Mouse (Mus musculus) telencephalon, adult 2 months (tissue): ENCODE results near the gene Tex36.
A peak's percentile ranks its signal among the peaks of the same experiment; 100 is the strongest.

Source experiments
- DNase-seq: peaks from one replicate; pipeline ENCODE4 v3.0.0-alpha.2; 2011; ENCODE audit warnings: low read depth, low spot score

The Tex36 gene

DNA sequence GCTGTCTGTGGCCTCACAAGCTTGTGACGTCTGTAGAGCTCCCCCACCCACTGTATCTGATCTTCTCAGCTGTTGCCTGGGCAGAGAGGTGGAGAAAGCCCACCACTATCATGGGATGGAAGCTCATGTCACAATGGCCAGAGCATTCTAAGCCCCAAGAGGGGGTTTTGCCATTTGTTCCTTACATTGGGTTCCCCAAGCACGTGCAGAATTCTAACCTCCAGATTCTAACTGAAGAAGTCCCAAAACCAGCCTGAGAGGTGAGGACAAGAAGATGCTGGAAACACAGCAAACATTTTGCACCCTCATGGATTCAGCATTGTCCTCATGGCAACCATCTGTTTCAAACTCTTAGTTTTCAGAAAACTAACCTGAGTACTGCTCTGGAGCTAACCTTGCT, at the start of gene Tex36:
Gene Tex36, minus strand, starts transcription at position 101 of the 400 bp plus-strand sequence.
- no peak for DNase-seq

- DNase-seq, result no peak
Observed at GRCm38 (mm10) chr7:133645716-133646115, 43.8 kb upstream of the Tex36 start.

DNA sequence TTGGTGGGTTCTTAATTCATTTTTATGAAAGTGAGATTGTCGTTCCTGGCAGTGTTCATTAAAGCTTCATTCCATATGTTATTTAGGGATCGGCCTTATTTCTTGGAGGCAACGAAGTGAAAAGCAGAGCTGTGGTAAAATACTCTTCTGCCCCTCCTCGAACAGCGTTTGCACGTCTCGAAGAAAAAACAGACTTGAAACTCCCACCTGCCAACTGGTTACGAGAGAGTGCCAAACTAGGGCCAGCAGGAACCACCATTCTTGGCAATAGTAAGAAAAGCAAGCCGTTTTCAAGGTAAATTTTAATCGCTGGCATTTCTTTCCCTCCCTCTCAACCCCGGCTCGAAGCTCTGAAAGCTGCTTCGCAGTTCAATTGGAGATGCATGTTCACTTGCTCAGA, 36.9 kb upstream of the Tex36 start:
- DNase-seq, result peak; percentile 86

- DNase-seq, result no peak
Observed at GRCm38 (mm10) chr7:133638306-133638705, 36.3 kb upstream of the Tex36 start.

DNA sequence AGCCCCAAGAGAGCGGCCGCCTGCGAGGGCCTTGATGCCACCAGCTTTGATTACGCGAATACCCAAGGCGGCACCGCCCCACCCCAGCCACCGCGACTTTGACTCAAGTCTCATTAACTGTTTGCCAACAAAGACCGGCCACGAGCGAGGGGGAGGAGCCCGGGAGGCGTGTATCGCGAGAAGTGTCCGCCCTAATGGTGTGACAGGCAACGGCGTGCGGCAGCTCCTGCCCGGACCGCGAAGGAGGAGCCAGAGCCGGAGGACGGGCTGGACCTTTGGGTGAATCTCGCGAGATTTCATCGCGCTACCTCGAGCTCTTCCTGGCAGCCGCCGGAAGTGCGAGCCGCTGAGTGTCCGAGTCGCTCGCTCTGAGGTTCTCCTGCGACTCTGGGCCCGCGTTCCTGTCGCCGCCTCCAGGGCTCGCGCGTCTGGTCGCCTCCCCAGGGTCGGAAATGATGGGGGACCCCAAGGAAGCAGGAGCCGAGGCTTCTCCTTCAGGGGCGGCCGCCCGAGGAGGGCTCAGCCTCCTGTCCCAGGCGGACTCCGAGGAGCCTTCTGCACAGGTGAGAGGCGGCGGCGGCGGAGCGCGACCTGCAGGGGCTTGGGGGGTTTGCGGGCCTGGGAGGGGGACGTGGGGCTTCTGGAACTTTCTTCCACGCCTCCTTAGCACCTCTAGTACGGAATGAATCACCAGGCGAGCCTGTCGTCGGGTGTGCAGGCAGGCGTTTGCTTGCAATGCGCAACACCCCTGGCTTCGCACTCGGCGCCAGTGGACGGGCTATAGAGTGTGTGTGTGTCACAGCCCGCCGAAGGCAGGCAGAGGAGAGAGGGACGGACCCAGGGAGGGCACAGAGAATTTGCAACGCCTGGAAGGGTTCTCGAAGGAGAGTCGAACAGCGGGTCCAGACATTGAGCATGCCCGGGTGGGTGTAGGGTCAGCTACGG, 35.7 kb upstream of the Tex36 start, which contains the start of gene Edrf1:
Gene Edrf1, plus strand, starts transcription at position 183 of the 945 bp plus-strand sequence.
- peak; percentile 97 for DNase-seq

DNA sequence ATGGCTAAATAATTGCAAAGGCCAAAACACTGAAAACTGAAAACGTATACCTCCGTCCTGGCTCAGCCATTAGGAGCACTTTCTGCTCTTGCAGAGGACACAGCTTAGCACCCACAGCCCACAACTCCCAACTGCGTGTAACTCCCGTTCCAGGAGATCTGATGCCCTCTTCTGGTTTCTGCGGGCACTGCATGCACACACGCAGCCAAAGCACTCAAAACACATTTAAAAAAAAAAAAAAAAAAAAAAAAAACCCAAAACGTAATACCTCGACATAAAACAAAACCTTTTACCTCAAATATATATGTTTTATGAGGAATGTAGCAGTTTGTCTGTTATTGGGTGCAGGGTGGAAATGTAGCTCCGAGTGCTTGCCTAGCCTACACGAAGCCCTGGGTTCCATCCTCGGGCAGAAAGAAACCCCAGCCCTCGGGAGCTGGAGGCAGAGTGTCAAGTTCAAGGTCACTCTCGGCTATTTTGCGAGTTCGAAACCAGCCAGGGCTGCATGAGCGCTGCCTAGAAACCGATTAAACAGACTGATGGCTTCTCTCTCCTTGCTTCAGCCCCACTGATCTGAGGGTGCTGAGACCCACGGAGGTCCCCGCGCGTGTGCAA, 34.9 kb upstream of the Tex36 start:
- peak; percentile 80 for DNase-seq

- no peak for DNase-seq
Observed at GRCm38 (mm10) chr7:133634932-133635650, 33.1 kb upstream of the Tex36 start.

GRCm38 (mm10) chr7:133632476-133632875, 30.5 kb upstream of the Tex36 start:
- no peak for DNase-seq

DNA sequence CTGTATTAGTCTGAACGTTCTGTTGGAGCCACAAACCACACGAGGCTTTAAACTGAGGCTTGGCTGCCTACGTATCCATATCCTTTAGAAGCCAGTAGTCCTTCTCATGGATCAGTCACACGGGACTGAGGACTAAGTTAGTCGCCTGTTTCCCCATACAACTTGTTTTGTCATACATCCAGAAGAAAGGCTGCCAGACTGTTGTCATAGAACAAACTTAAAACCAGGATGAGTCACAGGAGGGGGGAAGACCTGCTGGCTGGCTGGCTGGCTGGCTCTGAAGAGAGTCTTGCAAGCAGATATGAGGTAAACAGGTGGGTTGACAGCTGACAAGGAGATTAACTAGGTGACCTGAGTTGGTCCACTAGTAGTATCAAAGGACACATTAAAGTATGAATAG, 28.9 kb upstream of the Tex36 start:
- DNase-seq, result no peak

DNA sequence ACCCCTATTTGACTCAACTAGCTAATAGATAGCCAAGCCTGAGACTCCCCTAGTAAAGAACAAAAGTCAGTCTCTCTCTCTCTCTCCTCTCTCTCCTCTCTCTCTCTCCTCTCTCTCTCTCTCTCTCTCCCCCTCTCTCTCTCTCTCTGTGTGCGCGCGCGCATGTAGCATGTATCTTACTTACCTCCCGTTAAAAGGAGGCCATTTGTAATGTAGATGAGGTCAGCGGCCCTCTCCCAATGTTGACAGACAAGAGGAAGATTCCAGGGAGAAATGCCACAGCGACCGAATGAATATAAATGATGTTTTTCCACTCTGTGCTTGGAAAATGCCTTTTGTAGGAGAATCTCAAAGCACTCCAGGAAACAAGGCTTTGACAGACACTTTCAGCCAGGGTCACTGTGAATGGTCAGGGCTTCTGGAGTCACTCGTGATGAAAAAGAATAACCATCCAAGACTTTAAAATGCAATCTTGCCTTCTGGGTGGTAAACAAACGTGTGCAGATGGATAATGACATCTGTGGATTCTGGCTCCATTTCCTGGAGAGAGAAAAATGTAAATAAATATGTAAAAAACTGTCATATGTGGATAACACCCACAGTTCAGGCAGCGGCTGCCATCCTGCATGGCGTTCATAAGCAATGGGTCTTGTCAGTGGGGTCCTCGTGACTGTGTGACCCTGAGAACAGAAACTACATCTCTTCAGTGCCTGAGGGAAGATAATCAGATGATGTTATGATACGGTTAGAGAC, 25.4 kb upstream of the Tex36 start:
- no peak for DNase-seq

GRCm38 (mm10) chr7:133623226-133623625, 21.3 kb upstream of the Tex36 start:
- no peak for DNase-seq

DNA sequence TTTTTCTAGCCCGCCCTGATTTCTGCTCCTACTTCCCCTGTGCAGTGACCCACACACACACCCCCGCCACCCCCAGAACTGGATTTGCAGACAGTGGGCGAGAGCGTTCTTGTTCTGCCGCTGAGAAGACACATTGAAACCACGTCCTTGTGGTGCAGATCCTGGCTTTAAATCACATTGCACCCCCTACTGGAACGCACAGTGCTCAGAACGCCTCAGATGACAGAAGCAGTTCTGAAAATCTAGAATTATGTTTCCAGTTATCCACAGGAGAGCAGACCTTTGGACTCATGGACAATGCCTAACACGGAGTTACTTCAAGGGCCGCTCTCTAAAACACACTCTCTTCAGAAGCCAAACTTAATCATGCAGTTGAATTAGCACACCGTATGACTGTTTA, 18.8 kb upstream of the Tex36 start:
- DNase-seq, result peak; percentile 58

DNA sequence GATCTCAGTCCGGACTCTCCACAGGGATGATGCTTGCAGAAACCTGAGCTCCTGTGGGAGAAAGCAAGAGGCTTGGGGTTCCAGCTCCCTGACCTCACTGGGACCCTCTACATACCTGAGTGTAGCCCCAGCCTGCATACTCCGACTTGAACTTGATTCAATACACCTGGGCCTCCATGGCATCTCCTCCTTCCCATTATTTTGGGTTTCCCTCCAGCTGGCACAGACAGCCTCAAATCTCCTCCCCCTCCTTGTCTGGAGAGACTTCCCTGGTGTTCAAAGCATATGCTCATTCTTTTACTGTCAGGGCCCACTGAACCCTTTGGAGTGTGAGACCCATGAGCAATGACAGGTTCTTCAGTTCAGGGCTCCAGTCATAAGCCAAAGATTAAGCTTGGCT, 11.0 kb upstream of the Tex36 start:
- DNase-seq, result no peak

GRCm38 (mm10) chr7:133609585-133609984, 7.6 kb upstream of the Tex36 start:
- peak; percentile 74 for DNase-seq

DNA sequence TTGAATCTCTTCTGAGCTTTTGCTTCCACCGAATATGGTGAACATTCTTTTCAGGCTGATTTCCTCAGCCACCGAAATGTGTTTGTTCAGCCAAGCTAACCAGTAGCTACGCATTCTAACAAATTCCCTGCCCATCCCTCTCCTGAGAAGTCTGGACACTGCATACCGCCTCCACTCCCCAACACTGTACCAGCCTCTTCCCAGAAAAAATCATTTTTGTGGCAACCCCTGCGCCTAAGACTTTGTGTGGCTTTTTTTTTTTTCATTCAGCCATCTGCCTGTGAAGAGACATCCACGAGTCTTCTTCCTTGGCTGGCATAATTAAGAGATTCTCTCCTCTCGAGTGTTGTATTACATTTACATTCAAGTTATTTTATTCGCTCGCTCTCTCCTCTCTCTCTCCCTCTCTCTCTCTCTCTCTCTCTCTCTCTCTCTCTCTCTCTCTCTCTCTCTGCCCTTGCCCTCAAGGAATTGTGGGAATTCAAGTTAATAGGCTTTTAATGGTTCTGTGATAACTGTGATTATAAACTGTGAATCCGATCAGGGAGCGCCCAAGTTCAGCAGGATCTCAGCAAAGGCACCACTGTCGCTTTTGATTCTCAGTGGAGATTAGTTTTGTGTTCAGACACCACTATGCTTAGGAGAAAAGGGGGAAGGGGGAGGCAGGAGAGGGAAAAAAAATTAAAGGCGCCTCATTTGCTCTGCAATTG, 6.8 kb upstream of the Tex36 start:
- DNase-seq, result peak; percentile 79

DNA sequence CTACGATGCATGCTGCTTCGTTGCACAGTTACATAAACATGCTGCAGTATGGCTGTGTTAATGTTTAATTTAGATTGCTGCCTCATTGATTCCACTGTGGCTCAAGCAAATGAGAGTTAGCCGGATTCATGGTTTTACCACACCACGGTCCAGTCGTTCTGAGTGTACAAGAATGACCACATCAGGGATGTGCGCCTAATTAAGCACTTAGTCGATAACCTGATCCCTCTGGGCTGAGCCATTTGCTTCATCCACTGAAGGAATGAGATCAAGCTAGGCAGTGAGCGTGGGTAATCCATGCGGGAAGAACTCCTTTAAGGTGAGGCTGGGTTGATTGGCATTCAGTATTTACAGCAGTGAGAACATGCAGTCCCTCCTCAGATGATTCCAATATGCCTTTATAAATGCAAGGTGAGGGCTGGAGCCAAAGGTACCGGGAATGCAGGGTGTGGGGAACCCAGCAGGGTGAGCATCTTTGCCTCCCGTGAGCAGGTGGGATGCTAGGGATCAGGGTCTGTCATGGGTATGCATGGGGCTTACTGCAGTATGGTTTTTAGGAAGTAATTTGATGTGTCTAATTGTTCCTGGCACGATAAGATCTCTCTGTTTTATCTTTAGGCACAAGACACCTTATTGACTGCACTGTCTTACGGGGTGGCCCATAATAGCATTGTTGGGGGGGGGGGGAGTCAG, 6.1 kb upstream of the Tex36 start:
- DNase-seq, result no peak

- no peak for DNase-seq
Observed at GRCm38 (mm10) chr7:133607331-133607730, 5.4 kb upstream of the Tex36 start.

DNA sequence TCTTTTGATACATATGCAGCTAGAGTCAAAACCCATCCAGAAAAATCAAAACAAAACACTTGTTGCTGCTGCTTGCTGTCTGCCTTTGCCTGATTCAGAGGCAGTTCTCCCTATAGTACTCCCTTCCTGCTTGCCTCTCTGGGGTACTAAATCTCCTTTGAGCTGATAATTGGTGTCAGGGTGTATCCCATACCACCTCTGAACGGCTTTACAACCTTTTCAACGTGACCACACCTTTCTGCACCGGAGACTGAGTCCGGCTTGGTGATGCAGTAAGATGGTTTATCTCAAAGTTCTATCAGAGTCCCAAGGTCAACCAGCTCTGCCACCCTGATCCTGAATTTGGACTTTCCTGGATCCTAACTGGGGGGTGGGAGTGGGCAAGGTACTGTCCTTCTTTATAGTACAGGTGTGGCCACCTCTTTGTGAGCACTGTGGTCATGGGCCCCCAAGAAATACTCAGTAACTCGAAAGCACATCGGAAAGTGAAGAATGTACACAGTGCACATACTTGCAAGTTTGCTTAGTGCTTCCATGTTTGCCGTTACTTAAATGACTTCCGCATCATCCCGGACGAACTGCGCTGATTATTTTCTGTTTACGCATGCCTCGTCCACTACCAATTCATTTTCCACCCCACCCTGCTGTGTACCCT, 2.6 kb upstream of the Tex36 start:
- DNase-seq, result no peak

- DNase-seq, result no peak
Observed at GRCm38 (mm10) chr7:133603156-133603555, 1.2 kb upstream of the Tex36 start.

- DNase-seq, result no peak
Observed at GRCm38 (mm10) chr7:133600558-133600957, 1.4 kb downstream of the Tex36 start.
